Mouse (Mus musculus) stomach, embryonic 15.5 days (tissue): ENCODE measurements at regions not wholly inside any gene's neighbourhood (a gene's known extent, or its start where the extent isn't known, plus 50 kb on each side); places are given as distances from the start of the nearest gene placed in this dataset.

Experiments
- ATAC-seq: fragments of 200-750 bp; cut with Nextera tagmentation; 2 replicates; pipeline ENCODE4 v1.8.0; 2017; ENCODE audit warnings: low read depth, moderate number of reproducible peaks, moderate TSS enrichment; ENCODE audit not compliant: insufficient read depth, low FRiP score
- H3K27ac ChIP-seq: fragments of 300-500 bp; sonication (generic); 2 replicates; pipeline ENCODE4 v1.5.1; 2015; ENCODE audit warnings: mild to moderate bottlenecking, inconsistent platforms
- H3K27me3 ChIP-seq: fragments of 300-500 bp; sonication (generic); replicated peaks from 2 replicates; pipeline ENCODE4 v1.6.1; 2015; ENCODE audit warnings: inconsistent platforms
- H3K36me3 ChIP-seq: fragments of 300-500 bp; sonication (generic); 2 replicates; pipeline ENCODE4 v1.6.1; 2015; ENCODE audit warnings: inconsistent platforms
- H3K4me1 ChIP-seq: fragments of 300-500 bp; sonication (generic); 2 replicates; pipeline ENCODE4 v1.6.1; 2015; ENCODE audit warnings: inconsistent platforms
- H3K4me2 ChIP-seq: fragments of 300-500 bp; sonication (generic); 2 replicates; pipeline ENCODE4 v1.6.1; 2015; ENCODE audit warnings: mild to moderate bottlenecking, inconsistent platforms
- H3K4me3 ChIP-seq: fragments of 300-500 bp; sonication (generic); replicated peaks from 2 replicates; pipeline ENCODE4 v1.5.1; 2015; ENCODE audit warnings: inconsistent platforms
- H3K9ac ChIP-seq: fragments of 300-500 bp; sonication (generic); 2 replicates; pipeline ENCODE4 v1.6.1; 2015; ENCODE audit warnings: inconsistent platforms
- H3K9me3 ChIP-seq: fragments of 300-500 bp; sonication (generic); 2 replicates; pipeline ENCODE4 v1.6.1; 2016; ENCODE audit warnings: inconsistent platforms
- WGBS: fragments of 180-500 bp; shearing (Covaris S2); methylation state at CpG from one replicate; pipeline ENCODE4 v1.1.7; 2015; 5-methylcytosine and 5-hydroxymethylcytosine counted together

DNA sequence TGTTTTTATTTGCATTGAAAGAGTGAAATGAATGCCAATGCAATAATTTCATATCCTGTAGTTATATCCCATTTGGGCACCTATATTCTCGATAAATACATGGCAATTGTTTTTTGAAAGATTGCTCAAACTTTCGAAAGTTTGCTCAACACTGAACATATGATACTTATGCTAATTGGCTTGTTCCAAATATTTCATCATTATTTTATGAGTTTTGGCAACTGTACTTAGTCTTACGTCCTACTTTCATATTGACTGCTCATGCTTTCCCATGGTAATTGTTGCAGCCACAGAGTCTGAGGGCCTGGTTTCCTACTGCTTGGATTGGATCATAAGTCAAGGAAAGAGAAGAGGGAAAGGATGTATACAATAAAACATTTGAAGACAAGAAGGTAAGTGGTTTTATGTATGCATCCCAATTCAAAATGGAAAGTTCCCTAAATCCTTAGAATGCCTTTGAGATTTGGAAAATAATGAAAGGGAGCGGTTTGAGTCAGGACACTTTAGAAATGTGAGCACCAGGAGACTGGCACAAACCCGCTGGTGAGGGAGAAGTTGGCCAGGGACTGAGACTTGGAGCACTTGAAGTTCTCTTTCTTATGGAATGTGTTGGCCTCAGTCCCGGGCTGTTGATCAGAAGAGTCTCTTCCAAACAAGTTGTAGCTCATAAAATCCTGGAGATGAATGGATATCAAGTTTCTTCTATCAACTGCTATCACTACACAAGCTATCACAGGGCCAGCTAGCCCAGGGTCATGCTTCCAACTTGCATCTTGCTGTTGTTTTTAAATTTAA, 63.8 kb upstream of the Cblb start:
- Histone ChIP-seq H3K4me1 (no peaks in the 10 kb centered on the region), H3K9ac (no peak overlapping the region), H3K4me3 (no peak overlapping the region), H3K27ac (no peak overlapping the region), H3K9me3 (no peaks in the 10 kb centered on the region), H3K27me3 (no peaks in the 10 kb centered on the region), H3K36me3 (no peaks in the 10 kb centered on the region), H3K4me2 (no peak overlapping the region)
- 87% methylated on average over 6 of the region's 6 CpGs for WGBS
- ATAC-seq: no peak
